Mouse (Mus musculus) lung, postnatal 0 days (tissue): ENCODE data around the gene Bend5.

ENCODE experiments used
- CTCF ChIP-seq: IDR thresholded peaks from 2 replicates; pipeline ENCODE4 v1.5.1; 2016; ENCODE audit warnings: antibody characterized with exemption, mild to moderate bottlenecking
- EP300 ChIP-seq: IDR thresholded peaks from 2 replicates; pipeline ENCODE4 v1.6.1; 2016; ENCODE audit warnings: antibody characterized with exemption, mild to moderate bottlenecking, control low read depth

DNA sequence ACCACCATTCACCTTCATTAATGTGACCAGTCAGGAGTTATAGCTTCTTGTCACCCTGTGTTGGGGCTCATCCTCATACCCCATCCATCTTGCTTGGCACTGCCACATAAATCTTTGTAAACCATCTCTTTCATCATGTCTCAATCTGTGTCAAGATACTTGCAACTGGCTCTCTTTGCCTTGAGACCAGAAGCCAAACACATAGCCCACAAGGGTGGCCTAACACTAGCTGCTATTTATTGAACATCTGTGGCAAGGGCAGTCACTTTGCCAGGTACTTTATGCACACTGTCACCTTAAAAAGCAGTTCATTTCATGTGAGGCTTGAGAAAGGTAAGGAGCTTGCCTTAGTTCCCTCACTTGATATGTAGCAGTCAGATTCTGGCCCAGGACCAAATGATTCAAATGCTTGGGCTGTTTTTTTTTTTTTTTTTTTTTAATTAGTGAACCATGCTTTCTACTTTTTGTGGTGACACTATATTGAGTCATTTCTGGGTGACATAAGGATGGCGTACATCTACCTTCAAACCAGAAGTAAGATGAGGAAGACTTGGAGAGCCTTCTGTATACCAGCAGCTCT, 9.7 kb downstream of the Bend5 start:
- TF ChIP-seq CTCF (no peak), EP300 (no peak)
